Mouse (Mus musculus): ENCODE results near the gene Kdelr2. TPM values are rescaled to one million over a fixed set of nuclear protein-coding genes. Genes with fewer than 3 reads are reported as not detected.
A peak's percentile ranks its signal among the peaks of the same experiment; 100 is the strongest.

Gene Kdelr2
- polyA plus RNA-seq (2015; fragmentation: Nextera tagmentation; extraction: Ambion mirVana): 96.9 and 106 TPM in 2 replicates

GRCm38 (mm10) chr5:143403221-143404147, at the start of gene Kdelr2:
Kdelr2 (plus strand) TSS chr5:143403838.
- peak; percentile 66 for DNase-seq (ENCODE audit: low spot score)

GRCm38 (mm10) chr5:143356017-143356416, 47.6 kb upstream of the Kdelr2 start:
- DNase-seq (ENCODE audit: low spot score): no peak

GRCm38 (mm10) chr5:143356686-143357388, 46.8 kb upstream of the Kdelr2 start, which contains the start of gene Grid2ip:
Grid2ip (plus strand) TSS chr5:143357338.
- no peak for DNase-seq (ENCODE audit: low spot score)

- DNase-seq (ENCODE audit: low spot score): no peak
Observed at GRCm38 (mm10) chr5:143357564-143357963, 46.1 kb upstream of the Kdelr2 start.

- DNase-seq (ENCODE audit: low spot score): no peak
Observed at GRCm38 (mm10) chr5:143359263-143359662, 44.4 kb upstream of the Kdelr2 start.

GRCm38 (mm10) chr5:143360000-143360399, 43.6 kb upstream of the Kdelr2 start:
- peak; percentile 24 for DNase-seq (ENCODE audit: low spot score)

GRCm38 (mm10) chr5:143361428-143361827, 42.2 kb upstream of the Kdelr2 start:
- DNase-seq (ENCODE audit: low spot score): no peak

- no peak for DNase-seq (ENCODE audit: low spot score)
Observed at GRCm38 (mm10) chr5:143363678-143364615, 39.7 kb upstream of the Kdelr2 start.

GRCm38 (mm10) chr5:143367931-143368330, 35.7 kb upstream of the Kdelr2 start:
- no peak for DNase-seq (ENCODE audit: low spot score)

GRCm38 (mm10) chr5:143369611-143370255, 33.9 kb upstream of the Kdelr2 start:
- no peak for DNase-seq (ENCODE audit: low spot score)

- DNase-seq (ENCODE audit: low spot score): no peak
Observed at GRCm38 (mm10) chr5:143370416-143371145, 33.1 kb upstream of the Kdelr2 start.

GRCm38 (mm10) chr5:143371146-143371510, 32.5 kb upstream of the Kdelr2 start:
- no peak for DNase-seq (ENCODE audit: low spot score)

GRCm38 (mm10) chr5:143372818-143373217, 30.8 kb upstream of the Kdelr2 start:
- DNase-seq (ENCODE audit: low spot score): no peak

GRCm38 (mm10) chr5:143375242-143375641, 28.4 kb upstream of the Kdelr2 start:
- DNase-seq (ENCODE audit: low spot score): peak; percentile 47

- DNase-seq (ENCODE audit: low spot score): no peak
Observed at GRCm38 (mm10) chr5:143376156-143376555, 27.5 kb upstream of the Kdelr2 start.

- DNase-seq (ENCODE audit: low spot score): peak; percentile 12
Observed at GRCm38 (mm10) chr5:143386797-143387621, 16.6 kb upstream of the Kdelr2 start.

GRCm38 (mm10) chr5:143394184-143394583, 9.5 kb upstream of the Kdelr2 start:
- DNase-seq (ENCODE audit: low spot score): no peak

GRCm38 (mm10) chr5:143394966-143395365, 8.7 kb upstream of the Kdelr2 start:
- DNase-seq (ENCODE audit: low spot score): peak; percentile 37

- peak; percentile 43 for DNase-seq (ENCODE audit: low spot score)
Observed at GRCm38 (mm10) chr5:143395649-143396048, 8.0 kb upstream of the Kdelr2 start.
